Mouse (Mus musculus) kidney, embryonic 14.5 days (tissue): Measurements from ENCODE around the gene Slamf9. TPM values are rescaled to one million over a fixed set of nuclear protein-coding genes. Genes with fewer than 3 reads are reported as not detected.

Source experiments
- ATAC-seq: fragments of 200-750 bp; cut with Nextera tagmentation; 2 replicates; pipeline ENCODE4 v1.8.0; 2017; ENCODE audit warnings: moderate number of reproducible peaks, mild to moderate bottlenecking, moderate TSS enrichment, moderate library complexity; ENCODE audit not compliant: low FRiP score, low TSS enrichment
- H3K27ac ChIP-seq: fragments of 300-500 bp; sonication (generic); 2 replicates; pipeline ENCODE4 v1.5.1; 2014; ENCODE audit warnings: low read depth, mild to moderate bottlenecking, low read length, moderate library complexity, mixed read lengths
- H3K27me3 ChIP-seq: fragments of 300-500 bp; sonication (generic); 2 replicates; pipeline ENCODE4 v1.6.1; 2014; ENCODE audit warnings: mild to moderate bottlenecking, low read length; ENCODE audit not compliant: control insufficient read depth, insufficient read depth
- H3K36me3 ChIP-seq: fragments of 300-500 bp; sonication (generic); 2 replicates; pipeline ENCODE4 v1.6.1; 2014; ENCODE audit warnings: low read length, mixed read lengths; ENCODE audit not compliant: control insufficient read depth, insufficient read depth
- H3K4me1 ChIP-seq: fragments of 300-500 bp; sonication (generic); 2 replicates; pipeline ENCODE4 v1.6.1; 2014; ENCODE audit warnings: low read length, mixed read lengths; ENCODE audit not compliant: control insufficient read depth, insufficient read depth
- H3K4me2 ChIP-seq: fragments of 300-500 bp; sonication (generic); replicated peaks from 2 replicates; pipeline ENCODE4 v1.6.1; 2014; ENCODE audit warnings: low read depth, mild to moderate bottlenecking, low read length
- H3K4me3 ChIP-seq: fragments of 300-500 bp; sonication (generic); 2 replicates; pipeline ENCODE4 v1.5.1; 2014; ENCODE audit warnings: mild to moderate bottlenecking, low read length
- H3K9ac ChIP-seq: fragments of 300-500 bp; sonication (generic); 2 replicates; pipeline ENCODE4 v1.6.1; 2014; ENCODE audit warnings: low read depth, mild to moderate bottlenecking, low read length, moderate library complexity
- H3K9me3 ChIP-seq: fragments of 300-500 bp; sonication (generic); 2 replicates; pipeline ENCODE4 v1.6.1; 2016; ENCODE audit warnings: low read length; ENCODE audit not compliant: control insufficient read depth
- WGBS: fragments of 180-500 bp; shearing (Covaris S2); extraction: QIAGEN DNeasy Blood & Tissue Kit; methylation state at CpG from one replicate; pipeline ENCODE4 v1.1.7; 2014; 5-methylcytosine and 5-hydroxymethylcytosine counted together
- polyA plus RNA-seq: library from polyadenylated mRNA; unstranded; fragments of >200 nt; fragmentation: Nextera tagmentation; extraction: Ambion mirVana; gene quantifications from 2 replicates; pipeline ENCODE4 v1.2.1, GENCODE M21; 2014

The Slamf9 gene
- polyA plus RNA-seq, 1 experiment from 2014 or later = 0.74 TPM

- 40% methylated on average over 5 of the region's 5 CpGs for WGBS
- no peaks in the 10 kb centered on the region for H3K36me3 ChIP-seq
- no peaks in the 10 kb centered on the region for H3K4me1 ChIP-seq
- no peak overlapping the region for H3K4me3 ChIP-seq
- no peaks in the 10 kb centered on the region for H3K9me3 ChIP-seq
- H3K9ac ChIP-seq = no peak overlapping the region
- no peak overlapping the region for H3K27ac ChIP-seq
- no peak for ATAC-seq
- no peak overlapping the region for H3K4me2 ChIP-seq
- 0 out of 2 replicates have a peak, but pooled peaks cover 2% of the 10 kb centered on the region for H3K27me3 ChIP-seq
These were observed 5.8 kb upstream of the Slamf9 start for GRCm38 (mm10) chr1:172469373-172469772.

GRCm38 (mm10) chr1:172469810-172470448 is 5.2 kb upstream of the Slamf9 start:
- Histone ChIP-seq H3K4me3 (no peak overlapping the region), H3K27ac (no peak overlapping the region), H3K4me2 (no peak overlapping the region), H3K9me3 (no peaks in the 10 kb centered on the region), H3K27me3 (0 out of 2 replicates have a peak, but pooled peaks cover 2% of the 10 kb centered on the region), H3K36me3 (no peaks in the 10 kb centered on the region), H3K4me1 (no peaks in the 10 kb centered on the region; the same call in 1 of the 2 replicates), H3K9ac (no peak overlapping the region)
- no peak; the same call in 1 of the 2 replicates for ATAC-seq
- WGBS = 55% methylated on average over 8 of the region's 8 CpGs

GRCm38 (mm10) chr1:172472909-172473308 is 2.2 kb upstream of the Slamf9 start:
- H3K36me3 ChIP-seq = no peaks in the 10 kb centered on the region

GRCm38 (mm10) chr1:172474196-172474595 is 962 bp upstream of the Slamf9 start:
- no peak overlapping the region for H3K4me2 ChIP-seq

More at GRCm38 (mm10) chr1:172472909-172473308, 2.2 kb upstream of the Slamf9 start:
- Histone ChIP-seq H3K9ac (no peak overlapping the region), H3K4me1 (no peaks in the 10 kb centered on the region; the same call in 1 of the 2 replicates), H3K27ac (no peak overlapping the region), H3K9me3 (no peaks in the 10 kb centered on the region), H3K27me3 (no peaks in the 10 kb centered on the region), H3K4me3 (no peak overlapping the region), H3K4me2 (no peak overlapping the region)
- ATAC-seq = no peak

GRCm38 (mm10) chr1:172478020-172478419 is 2.9 kb downstream of the Slamf9 start:
- no peak overlapping the region for H3K4me2 ChIP-seq
- H3K27me3 ChIP-seq = no peaks in the 10 kb centered on the region
- 72% methylated on average over 5 of the region's 5 CpGs for WGBS
- ATAC-seq = no peak
- H3K4me1 ChIP-seq = peaks cover 2% of the 10 kb centered on the region; the same call in 1 of the 2 replicates
- no peak overlapping the region for H3K9ac ChIP-seq
- no peaks in the 10 kb centered on the region for H3K9me3 ChIP-seq
- H3K27ac ChIP-seq = no peak overlapping the region
- no peak overlapping the region for H3K4me3 ChIP-seq
- H3K36me3 ChIP-seq = no peaks in the 10 kb centered on the region

More at GRCm38 (mm10) chr1:172474196-172474595, 962 bp upstream of the Slamf9 start:
- no peak overlapping the region for H3K27ac ChIP-seq
- H3K27me3 ChIP-seq = no peaks in the 10 kb centered on the region
- 84% methylated on average over 3 of the region's 3 CpGs for WGBS
- no peak overlapping the region for H3K9ac ChIP-seq
- H3K9me3 ChIP-seq = no peaks in the 10 kb centered on the region
- no peak overlapping the region for H3K4me3 ChIP-seq
- no peak for ATAC-seq
- H3K4me1 ChIP-seq = no peaks in the 10 kb centered on the region; the same call in 1 of the 2 replicates
- H3K36me3 ChIP-seq = no peaks in the 10 kb centered on the region

- ATAC-seq = no peak
- peaks cover 24% of the 10 kb centered on the region for H3K4me1 ChIP-seq
- no peak overlapping the region for H3K27ac ChIP-seq
- H3K27me3 ChIP-seq = no peaks in the 10 kb centered on the region
- H3K4me2 ChIP-seq = no peak overlapping the region
- H3K36me3 ChIP-seq = 0 out of 2 replicates have a peak, but pooled peaks cover 4% of the 10 kb centered on the region
- 91% methylated on average over 4 of the region's 4 CpGs for WGBS
- no peak overlapping the region for H3K9ac ChIP-seq
- no peaks in the 10 kb centered on the region for H3K9me3 ChIP-seq
- no peak overlapping the region for H3K4me3 ChIP-seq
These were observed 5.2 kb downstream of the Slamf9 start for GRCm38 (mm10) chr1:172480376-172480775.

- peak overlapping the region; percentile 73; the same call in 1 of the 2 replicates for H3K27ac ChIP-seq
These were observed 6.0 kb downstream of the Slamf9 start for GRCm38 (mm10) chr1:172481111-172481510.

GRCm38 (mm10) chr1:172481540-172482280 is 6.6 kb downstream of the Slamf9 start, which contains the start of gene Igsf9:
Igsf9 (plus strand) TSS chr1:172481788.
- peak within 1 kb of the TSS; percentile 73 for H3K27ac ChIP-seq
- no peaks in the 10 kb centered on the region for H3K27me3 ChIP-seq
- under 1% methylated on average over 38 of the region's 38 CpGs for WGBS
- peak; percentile 95 for ATAC-seq
- H3K4me3 ChIP-seq = peak within 1 kb of the TSS; percentile 67
- H3K9me3 ChIP-seq = no peaks in the 10 kb centered on the region
- peak within 1 kb of the TSS; percentile 58 for H3K9ac ChIP-seq
- H3K4me2 ChIP-seq = peak within 1 kb of the TSS; percentile 81
- peaks cover 34% of the 10 kb centered on the region for H3K4me1 ChIP-seq
- peaks cover 5% of the 10 kb centered on the region; the same call in 1 of the 2 replicates for H3K36me3 ChIP-seq

More at GRCm38 (mm10) chr1:172481111-172481510, 6.0 kb downstream of the Slamf9 start:
- Histone ChIP-seq H3K36me3 (peaks cover 4% of the 10 kb centered on the region; the same call in 1 of the 2 replicates), H3K9me3 (no peaks in the 10 kb centered on the region), H3K4me3 (peak overlapping the region; percentile 67), H3K4me1 (peaks cover 30% of the 10 kb centered on the region), H3K9ac (no peak overlapping the region; the same call in 1 of the 2 replicates), H3K4me2 (peak overlapping the region; percentile 81), H3K27me3 (no peaks in the 10 kb centered on the region)
- no peak for ATAC-seq
- 17% methylated on average over 13 of the region's 13 CpGs for WGBS
